Mouse (Mus musculus): ENCODE data around the gene Znrf1.

GRCm38 (mm10) chr8:111575492-111575891, 39.6 kb downstream of the Znrf1 start:
- no peak for TF ChIP-seq POLR2A (IDR thresholded peaks at IDR 0.05; ENCODE audit: low read depth, low read length)
- no peak for TF ChIP-seq CTCF (IDR thresholded peaks at IDR 0.05; ENCODE audit: borderline replicate concordance, insufficient read depth, low read length)

Data from embryonic fibroblast, embryonic 13.5 days (primary cell).